Mouse (Mus musculus) testis, adult 2 months (tissue): Measurements from ENCODE around the gene Obscn.

Experiments used
- CTCF ChIP-seq: fragments of 200-500 bp; IDR thresholded peaks from 2 replicates; pipeline ENCODE4 v1.5.1; 2012; ENCODE audit warnings: low read depth, mild to moderate bottlenecking, inconsistent platforms, low read length, moderate library complexity; ENCODE audit not compliant: control insufficient read depth, insufficient read depth, insufficient replicate concordance
- POLR2A ChIP-seq: fragments of 200-500 bp; IDR thresholded peaks from 2 replicates; pipeline ENCODE4 v1.6.1; 2012; ENCODE audit warnings: low read depth, mild to moderate bottlenecking, inconsistent platforms, low read length, moderate library complexity; ENCODE audit not compliant: control insufficient read depth

DNA sequence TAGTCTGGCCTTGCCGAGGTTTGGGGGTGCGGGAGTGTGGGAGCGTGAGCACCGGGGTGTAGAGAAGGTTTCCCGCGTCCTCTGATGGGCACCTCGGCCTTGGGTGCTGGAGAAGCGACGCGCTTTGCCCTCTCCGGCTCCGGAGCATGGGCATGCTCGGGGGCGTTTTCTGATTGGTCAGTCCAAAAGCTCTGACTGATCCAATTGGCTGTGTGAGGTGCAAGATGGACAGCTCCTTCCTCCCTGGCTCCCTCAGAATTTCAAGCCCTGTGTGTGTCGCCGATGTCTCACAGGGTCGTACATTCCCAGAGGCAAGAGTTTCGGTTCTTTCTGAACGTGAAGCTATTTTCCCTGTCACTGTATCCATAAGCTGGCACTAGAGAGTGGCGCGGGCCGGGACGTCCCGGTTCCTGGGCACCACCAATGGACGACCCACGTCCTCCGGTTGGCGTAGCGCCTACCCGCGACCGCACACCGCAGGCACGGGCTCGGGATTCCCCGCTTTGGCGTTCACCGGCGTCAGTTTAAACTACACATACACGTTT lies 176.2 kb downstream of the Obscn start:
- no peak for TF ChIP-seq CTCF
- no peak; the same call in 1 of the 2 replicates for TF ChIP-seq POLR2A
